Mouse (Mus musculus) inflammation-experienced regulatory T-cells, adult 6 months (primary cell): Measurements from ENCODE around the gene Ptgs1. TPM values are rescaled to one million over a fixed set of nuclear protein-coding genes. Genes with fewer than 3 reads are reported as not detected.

Experiments
- ATAC-seq: one replicate; pipeline ENCODE4 v1.8.0; 2017
- polyA plus RNA-seq, 3 experiments: library from polyadenylated mRNA; unstranded; fragments of 100-300 nt; shearing (Covaris generic); gene quantifications; one replicate each; pipeline ENCODE4 v1.2.1; 2017

The Ptgs1 gene
- polyA plus RNA-seq, 3 experiments from 2014 or later: 0.44 to 2.9 (median 0.69) TPM

DNA sequence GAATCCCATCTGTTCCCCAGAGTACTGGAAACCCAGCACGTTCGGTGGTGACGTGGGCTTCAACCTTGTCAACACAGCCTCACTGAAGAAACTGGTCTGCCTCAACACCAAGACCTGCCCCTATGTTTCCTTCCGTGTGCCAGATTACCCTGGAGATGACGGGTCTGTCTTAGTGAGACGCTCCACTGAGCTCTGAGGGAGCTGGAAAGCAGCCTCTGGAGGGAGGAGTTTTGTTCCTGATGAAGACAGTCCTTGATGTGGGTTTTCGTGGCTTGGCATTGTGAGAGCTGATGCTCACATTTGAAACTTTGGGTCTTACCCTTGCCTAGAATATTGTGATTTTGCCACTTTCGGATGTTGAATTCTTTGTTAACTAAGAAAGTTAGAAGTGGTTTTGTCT lies 20.9 kb downstream of the Ptgs1 start:
- ATAC-seq: no peak

- ATAC-seq: no peak
Observed at GRCm38 (mm10) chr2:36252505-36252904, 22.3 kb downstream of the Ptgs1 start.

DNA sequence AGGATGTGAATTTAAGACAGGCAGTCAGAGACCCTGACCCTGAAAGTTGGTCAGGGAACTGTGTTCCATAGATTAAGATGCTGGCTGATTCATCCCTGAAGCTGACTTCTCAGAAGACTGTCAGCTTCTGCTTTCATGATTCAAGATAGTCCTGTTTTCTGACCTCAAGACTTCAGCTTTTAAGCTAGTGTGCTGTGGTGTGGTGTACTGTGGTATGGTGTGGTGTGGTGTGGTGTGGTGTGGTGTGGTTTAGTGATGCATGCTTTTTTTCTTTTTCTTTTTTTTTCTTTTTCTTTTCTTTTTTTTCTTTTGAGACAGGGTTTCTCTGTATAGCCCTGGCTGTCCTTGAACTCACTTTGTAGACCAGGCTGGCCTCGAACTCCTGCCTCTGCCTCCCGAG lies 24.2 kb downstream of the Ptgs1 start:
- ATAC-seq: no peak

- no peak for ATAC-seq
Observed at GRCm38 (mm10) chr2:36256931-36257330, 26.7 kb downstream of the Ptgs1 start.

GRCm38 (mm10) chr2:36259382-36259781 lies 29.2 kb downstream of the Ptgs1 start:
- no peak for ATAC-seq

DNA sequence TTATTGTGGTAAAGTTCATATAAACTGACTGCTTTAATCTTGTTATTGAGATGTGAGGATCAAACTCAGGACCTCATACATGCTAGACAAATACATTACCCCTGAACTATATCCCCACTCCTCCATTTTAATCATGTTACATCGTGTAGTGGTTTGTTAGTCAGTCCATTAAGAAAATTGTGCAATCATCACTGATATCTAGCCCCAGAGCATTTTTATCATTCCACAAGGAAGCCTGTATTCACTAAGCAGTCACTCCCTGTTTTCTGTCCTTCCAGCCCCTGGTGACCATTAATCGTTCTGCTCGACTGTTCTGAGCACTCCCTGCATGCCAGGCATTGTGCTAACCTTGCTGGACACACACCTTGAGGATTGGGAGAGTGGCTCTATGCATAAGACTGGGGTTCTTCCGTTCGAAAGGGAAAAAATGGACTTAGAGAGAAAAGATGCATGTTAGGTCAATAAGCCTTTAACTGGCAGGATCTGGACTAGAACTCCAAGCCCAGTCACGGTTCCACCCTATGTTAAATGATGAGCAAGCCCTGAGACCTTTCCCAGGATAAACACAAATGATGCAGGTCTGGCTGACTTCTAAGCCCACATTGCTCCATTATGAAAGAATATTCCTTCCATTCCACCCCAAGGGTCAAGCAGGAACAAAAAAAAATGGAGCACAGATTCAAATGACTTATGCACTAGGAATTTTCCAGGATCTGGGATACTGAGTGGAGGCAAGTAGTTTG lies 29.7 kb downstream of the Ptgs1 start:
- ATAC-seq: no peak

GRCm38 (mm10) chr2:36262025-36262424 lies 31.8 kb downstream of the Ptgs1 start:
- ATAC-seq: no peak

DNA sequence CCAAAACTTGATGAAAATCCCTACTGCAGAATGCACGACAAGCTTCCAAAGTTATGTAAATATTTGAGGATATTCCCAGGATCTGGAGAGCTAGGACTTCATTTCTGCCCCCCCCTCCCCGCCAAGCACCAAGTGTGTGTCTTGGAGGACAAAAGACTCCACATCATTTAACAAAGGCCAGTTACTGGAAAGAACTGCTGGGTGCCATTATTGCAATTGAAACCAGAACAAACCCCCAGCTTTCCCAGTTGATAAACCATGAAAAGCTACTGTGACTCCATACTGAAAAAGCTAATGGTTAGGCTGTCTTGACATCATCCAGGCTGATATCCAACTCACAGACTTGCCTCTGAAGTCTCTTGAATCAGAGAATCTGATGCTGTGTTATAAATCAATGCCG lies 39.2 kb downstream of the Ptgs1 start:
- no peak for ATAC-seq

GRCm38 (mm10) chr2:36270186-36270585 lies 40.0 kb downstream of the Ptgs1 start:
- ATAC-seq: no peak

DNA sequence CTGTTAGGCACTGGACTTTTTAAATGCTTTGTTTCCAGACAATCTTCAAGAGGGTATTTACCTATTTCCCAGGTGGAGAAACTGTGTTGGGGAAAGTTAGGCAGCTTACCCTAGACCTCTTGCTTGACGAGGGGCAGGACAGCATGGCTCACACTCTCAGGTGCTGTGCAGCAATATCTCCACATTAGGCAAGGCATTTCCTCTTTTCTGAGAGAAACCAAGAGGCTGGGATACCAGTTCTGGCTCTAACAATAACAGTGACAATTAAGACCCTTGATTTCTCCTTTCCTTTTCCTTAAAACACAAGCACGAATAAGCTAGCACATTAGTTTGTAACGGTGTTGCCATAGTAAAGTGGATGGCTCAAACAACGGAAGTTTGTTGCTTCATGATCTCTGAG lies 40.9 kb downstream of the Ptgs1 start:
- ATAC-seq: no peak

DNA sequence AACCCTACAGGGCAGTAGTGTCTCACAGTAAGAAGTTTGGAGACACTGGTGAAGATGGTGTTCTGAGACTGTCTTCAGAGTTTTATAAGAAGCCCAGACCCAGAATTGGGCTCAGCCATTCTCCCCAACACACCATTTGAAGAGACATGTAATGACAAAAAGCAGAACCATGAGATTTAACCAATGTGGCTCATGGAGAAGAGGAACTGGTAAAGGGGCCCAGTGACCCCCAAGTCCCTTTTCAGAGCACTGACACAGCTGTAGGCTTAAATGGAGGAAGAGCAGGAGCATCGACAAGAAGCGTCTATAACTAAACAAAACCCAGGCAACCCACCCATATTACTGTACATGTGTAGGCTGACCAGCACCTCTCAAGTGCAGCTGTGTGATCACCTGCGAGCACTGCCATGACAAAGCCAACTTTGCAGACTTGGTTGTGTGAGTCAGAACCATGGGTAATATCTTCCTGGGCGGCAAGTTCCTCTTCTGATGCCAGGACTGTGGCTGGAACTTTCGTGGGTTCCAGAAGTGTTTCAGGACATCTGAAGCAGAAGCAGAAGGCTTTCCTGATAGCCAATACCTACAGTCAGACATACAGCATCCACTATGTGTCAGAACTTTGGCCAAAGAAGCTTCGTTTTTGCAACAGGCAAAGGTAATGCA lies 42.2 kb downstream of the Ptgs1 start:
- no peak for ATAC-seq

DNA sequence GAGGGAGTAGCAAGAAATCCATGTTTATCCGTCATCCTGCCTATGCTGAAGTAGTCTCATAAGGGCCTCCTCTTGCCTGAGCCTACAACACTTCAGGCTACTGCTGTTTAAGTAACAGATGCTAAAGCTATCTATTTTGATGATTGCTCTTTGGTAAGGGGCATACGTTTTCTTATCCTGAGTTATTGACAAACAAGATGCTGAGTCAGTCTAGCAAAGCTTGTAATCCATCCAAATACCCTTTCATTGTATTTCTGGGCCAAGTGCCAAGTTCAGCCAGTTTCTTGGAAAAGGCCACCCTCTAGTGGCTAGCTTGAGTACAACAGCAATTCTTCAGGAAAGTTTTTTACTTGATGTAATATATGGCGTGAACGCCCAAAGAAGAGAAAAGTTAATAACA lies 46.2 kb downstream of the Ptgs1 start:
- no peak for ATAC-seq

GRCm38 (mm10) chr2:36278760-36279159 lies 48.5 kb downstream of the Ptgs1 start:
- ATAC-seq: no peak

GRCm38 (mm10) chr2:36281138-36281537 lies 50.9 kb downstream of the Ptgs1 start:
- no peak for ATAC-seq

GRCm38 (mm10) chr2:36282301-36282700 lies 52.1 kb downstream of the Ptgs1 start:
- ATAC-seq: no peak

Other genes with a start within 250 kb of the Ptgs1 start
- gene Ndufa8, start 181.0 kb upstream of the Ptgs1 start, polyA plus RNA-seq: 100 to 1,000 TPM; 164 to 233 (median 170) TPM
- not detected for gene Morn5, start 181.0 kb upstream of the Ptgs1 start, polyA plus RNA-seq
- not detected for gene Lhx6, start 125.0 kb upstream of the Ptgs1 start, polyA plus RNA-seq
- 10 to 100 TPM; 12.7 to 19.7 (median 15.2) TPM for gene Mrrf, start 94.0 kb upstream of the Ptgs1 start, polyA plus RNA-seq
- gene Rbm18, start 93.7 kb upstream of the Ptgs1 start, polyA plus RNA-seq: 10 to 100 TPM; 45.5 to 59.4 (median 55.0) TPM
- under 1 TPM in 2 of 3 experiments, not detected in 1; 0.12 to 0.13 TPM for gene Olfr338, start 143.1 kb downstream of the Ptgs1 start, polyA plus RNA-seq
- gene Olfr339, start 188.5 kb downstream of the Ptgs1 start, polyA plus RNA-seq: not detected
- gene Olfr340, start 222.2 kb downstream of the Ptgs1 start, polyA plus RNA-seq: not detected